Mouse (Mus musculus) cerebellum, adult 2 months (tissue): ENCODE measurements around the gene Atrnl1.

Experiments
- CTCF ChIP-seq: fragments of 200-500 bp; IDR thresholded peaks from 2 replicates; pipeline ENCODE4 v1.5.1; 2011; ENCODE audit warnings: low read depth, mild to moderate bottlenecking, control low read depth, low read length, moderate library complexity, borderline replicate concordance; ENCODE audit not compliant: insufficient read depth
- POLR2A ChIP-seq: fragments of 200-500 bp; IDR thresholded peaks from 2 replicates; pipeline ENCODE4 v1.6.1; 2011; ENCODE audit warnings: low read length, control low read depth, borderline replicate concordance; ENCODE audit not compliant: insufficient read depth

DNA sequence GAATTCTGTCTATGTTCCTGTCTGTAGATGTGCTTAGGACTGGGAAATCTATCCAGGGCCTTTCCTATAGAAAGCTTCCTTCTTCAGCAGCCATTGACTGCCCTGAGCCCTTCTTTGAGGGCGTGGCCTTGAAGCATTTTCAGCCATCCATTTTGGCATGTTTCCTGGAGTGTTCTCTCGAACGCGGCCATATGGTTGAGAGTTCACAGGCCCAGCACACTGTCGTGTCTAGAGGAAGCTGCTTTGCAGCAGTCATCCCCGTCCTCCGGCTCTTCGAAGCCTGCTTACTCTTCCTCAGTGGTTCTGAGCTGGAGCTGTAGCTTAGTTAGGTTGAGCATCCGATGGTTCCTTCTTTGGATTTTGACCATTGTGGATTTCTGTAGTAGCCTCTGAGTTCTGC, 191.4 kb downstream of the Atrnl1 start:
- no peak for TF ChIP-seq CTCF
- TF ChIP-seq POLR2A, result no peak
